Mouse (Mus musculus) small intestine, adult 2 months (tissue): ENCODE data around the gene Ropn1l.

Experiments used
- CTCF ChIP-seq: fragments of 200-500 bp; IDR thresholded peaks from 2 replicates; pipeline ENCODE4 v1.5.1; 2012; ENCODE audit warnings: low read depth, mild to moderate bottlenecking, control low read depth, inconsistent platforms, low read length, moderate library complexity, mixed read lengths; ENCODE audit not compliant: insufficient replicate concordance, insufficient read length; ENCODE audit errors: extremely low read depth
- POLR2A ChIP-seq: fragments of 200-500 bp; IDR thresholded peaks from 2 replicates; pipeline ENCODE4 v1.6.1; 2012; ENCODE audit warnings: low read depth, mild to moderate bottlenecking, control low read depth, inconsistent platforms, low read length, moderate library complexity

DNA sequence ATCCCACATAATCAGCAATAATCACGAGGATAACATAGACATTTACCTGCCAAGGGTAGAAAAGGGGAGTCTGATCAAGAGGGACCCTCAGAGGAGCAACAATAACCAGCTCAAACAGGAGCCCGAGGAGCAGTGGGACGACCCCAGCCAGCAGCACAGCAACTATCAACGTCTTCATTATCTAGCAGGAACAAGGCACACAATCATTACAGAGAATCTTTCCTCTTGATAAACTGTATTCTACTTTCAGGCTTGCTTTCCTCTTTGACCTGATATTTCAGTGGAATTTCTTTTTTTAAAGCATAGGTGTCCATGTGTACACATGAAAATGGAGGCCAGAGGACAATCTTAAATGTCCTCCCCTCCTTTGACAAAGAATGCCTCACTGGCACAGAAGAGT, 16.0 kb upstream of the Ropn1l start:
- no peak for TF ChIP-seq CTCF
- no peak for TF ChIP-seq POLR2A
